Mouse (Mus musculus) ES-Bruce4 (cell line): ENCODE data around the gene Ttc30a1.

ENCODE experiments used
- CTCF ChIP-seq: IDR thresholded peaks from one replicate; pipeline ENCODE4 v1.8.1; 2011; ENCODE audit warnings: low read depth, low read length
- EP300 ChIP-seq: IDR thresholded peaks from 2 replicates; pipeline ENCODE4 v1.6.1; 2011; ENCODE audit warnings: low read depth, low read length; ENCODE audit not compliant: insufficient read depth
- POLR2A ChIP-seq: IDR thresholded peaks from one replicate; pipeline ENCODE4 v1.8.1; 2011; ENCODE audit warnings: low read length; ENCODE audit not compliant: insufficient read depth

DNA sequence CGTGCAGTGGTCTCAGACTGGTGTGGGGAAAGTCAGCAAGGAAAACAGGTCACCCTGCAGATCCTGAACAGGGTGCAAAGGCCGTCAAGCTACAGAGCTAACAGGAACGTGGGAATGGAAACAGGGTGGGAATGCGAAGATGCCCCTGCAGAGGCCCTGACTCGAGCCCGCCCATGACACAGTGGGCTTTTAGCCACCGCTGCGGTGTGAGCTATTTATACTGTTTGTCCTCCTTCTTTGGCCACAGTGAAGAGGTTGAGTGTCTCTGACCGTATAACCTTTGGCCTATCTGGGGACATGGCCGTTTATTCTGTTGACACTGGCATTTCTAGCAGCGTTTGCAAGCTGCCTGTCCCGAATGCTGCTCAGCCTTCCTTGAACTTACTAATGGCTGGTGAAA, 17.9 kb upstream of the Ttc30a1 start:
- no peak for TF ChIP-seq POLR2A
- no peak for TF ChIP-seq CTCF
- no peak for TF ChIP-seq EP300
